Mouse (Mus musculus) adrenal gland, postnatal 4 days (tissue): ENCODE results near the gene Slc30a4. TPM values are rescaled to one million over a fixed set of nuclear protein-coding genes. Genes with fewer than 3 reads are reported as not detected.

Source experiments
- DNase-seq, 2 experiments: peaks; one replicate each; pipeline ENCODE4 v3.0.0; 2021 to 2022; ENCODE audit warnings: low spot score in 2 of 2, mixed read lengths in 2 of 2
- long read RNA-seq, 2 experiments: library from polyadenylated mRNA; stranded (forward); transcript quantifications; one replicate each; pipeline ENCODE4 v2.0.0; 2021
- total RNA-seq, 2 experiments: library from RNA; stranded (reverse); gene quantifications; 2 replicates each; pipeline ENCODE4 v1.2.3; 2021

The Slc30a4 gene
- total RNA-seq, result 10 to 100 TPM; 33.2 to 34.4 TPM
- long read RNA-seq, experiment 1, partial matches to known transcripts, result 0 of 5 reads
- long read RNA-seq, experiment 1, other reads (novel, unspliced or antisense), result 2 of 5 reads
- long read RNA-seq, experiment 2, full-length matches to known transcripts, result 14 of 21 reads
- long read RNA-seq, experiment 2, partial matches to known transcripts, result 0 of 21 reads
- long read RNA-seq, experiment 2, other reads (novel, unspliced or antisense), result 7 of 21 reads

- DNase-seq, result peak; percentile 40 to 46
These were observed at the start of gene Slc30a4 for GRCm38 (mm10) chr2:122702181-122703036. Slc30a4 (minus strand) TSS chr2:122702663.

GRCm38 (mm10) chr2:122746461-122746860, 44.0 kb upstream of the Slc30a4 start:
- no peak for DNase-seq

- DNase-seq, result no peak
These were observed 36.6 kb upstream of the Slc30a4 start for GRCm38 (mm10) chr2:122739023-122739422.

- DNase-seq, result peak; percentile 73 to 82
These were observed 35.7 kb upstream of the Slc30a4 start, which contains the start of gene Bloc1s6 for GRCm38 (mm10) chr2:122737894-122738830. Bloc1s6 (plus strand) TSS chr2:122738503.

- DNase-seq, result no peak
These were observed 29.0 kb upstream of the Slc30a4 start for GRCm38 (mm10) chr2:122731456-122731855.

- no peak for DNase-seq
These were observed 23.1 kb upstream of the Slc30a4 start for GRCm38 (mm10) chr2:122725604-122726003.

- no peak for DNase-seq
These were observed 18.1 kb upstream of the Slc30a4 start for GRCm38 (mm10) chr2:122720564-122720963.

GRCm38 (mm10) chr2:122719232-122719631, 16.8 kb upstream of the Slc30a4 start:
- DNase-seq, result no peak

GRCm38 (mm10) chr2:122716301-122716842, 13.9 kb upstream of the Slc30a4 start:
- DNase-seq, result no peak

- no peak for DNase-seq
These were observed 12.8 kb upstream of the Slc30a4 start for GRCm38 (mm10) chr2:122715148-122715692.

GRCm38 (mm10) chr2:122712848-122713247, 10.4 kb upstream of the Slc30a4 start:
- no peak for DNase-seq

- no peak for DNase-seq
These were observed 9.4 kb upstream of the Slc30a4 start for GRCm38 (mm10) chr2:122711911-122712310.

- DNase-seq, result no peak
These were observed 6.7 kb upstream of the Slc30a4 start for GRCm38 (mm10) chr2:122709156-122709555.

- DNase-seq, result no peak
These were observed 5.6 kb upstream of the Slc30a4 start for GRCm38 (mm10) chr2:122708080-122708479.

GRCm38 (mm10) chr2:122704572-122704971, 2.1 kb upstream of the Slc30a4 start:
- DNase-seq, result no peak

- no peak for DNase-seq
These were observed 637 bp downstream of the Slc30a4 start for GRCm38 (mm10) chr2:122701871-122702180.

- no peak for DNase-seq
These were observed 1.5 kb downstream of the Slc30a4 start for GRCm38 (mm10) chr2:122701012-122701411.

- no peak for DNase-seq
These were observed 4.9 kb downstream of the Slc30a4 start for GRCm38 (mm10) chr2:122697526-122697925.

GRCm38 (mm10) chr2:122686665-122687064, 15.8 kb downstream of the Slc30a4 start:
- no peak for DNase-seq

- DNase-seq, result no peak
These were observed 18.8 kb downstream of the Slc30a4 start for GRCm38 (mm10) chr2:122683641-122684040.

- no peak for DNase-seq
These were observed 19.9 kb downstream of the Slc30a4 start for GRCm38 (mm10) chr2:122682520-122682919.
